21 mouse cellular contexts compared by ENCODE assay signal in the genomic region with DNA sequence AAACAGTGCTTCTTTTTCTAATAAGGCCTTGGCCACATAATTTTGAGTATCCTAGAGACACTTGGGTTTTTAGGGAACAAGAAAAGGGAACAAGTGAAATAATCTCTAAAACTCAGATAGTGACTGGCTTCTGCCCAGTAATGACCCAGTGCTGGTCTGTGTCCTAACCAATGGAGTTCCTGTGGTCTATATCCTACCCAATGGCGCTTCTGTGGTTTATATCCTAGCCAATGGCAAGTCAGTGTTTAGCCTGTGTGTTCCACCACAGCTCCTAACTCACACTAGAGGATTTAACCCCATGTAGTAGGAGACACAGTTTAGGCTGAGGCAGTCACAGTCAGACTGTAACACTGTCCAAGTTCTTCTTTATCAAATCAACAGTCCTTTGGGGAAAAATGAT.
"Had no signal": no experiment of that assay in that cellular context is flagged by ENCODE, and none has a peak within 500 bp of the region (broad histone marks: within the 10 kb centered on the region; RNA-seq: fewer than 3 reads in every experiment).

No protein-coding gene starts in this region.

- H3K4me2 ChIP-seq: limb, embryonic 15.5 days; liver, embryonic 11.5 days; lung, embryonic 14.5 days; midbrain, embryonic 12.5 days; neural tube, embryonic 12.5 days; neural tube, embryonic 15.5 days had no signal

- ATAC-seq: liver, postnatal 0 days had no signal

- H3K4me3 ChIP-seq: limb, embryonic 15.5 days; midbrain, embryonic 12.5 days; neural tube, embryonic 12.5 days; neural tube, embryonic 15.5 days had no signal

- H3K9ac ChIP-seq: limb, embryonic 15.5 days; liver, embryonic 14.5 days; liver, postnatal 0 days; lung, embryonic 14.5 days; midbrain, embryonic 12.5 days; neural tube, embryonic 12.5 days; neural tube, embryonic 15.5 days had no signal

- H3K36me3 ChIP-seq: limb, embryonic 15.5 days; midbrain, embryonic 12.5 days; neural tube, embryonic 12.5 days; neural tube, embryonic 15.5 days had no signal

- DNase-seq: kidney, adult 2 months; kidney, postnatal 25 days; left cerebral cortex, postnatal 4 days; liver, postnatal 0 days; lung, embryonic 14.5 days; lung, postnatal 10 days; lung, postnatal 36 days; right cerebral cortex, adult 18-20 months; right cerebral cortex, postnatal 14 days; right cerebral cortex, postnatal 4 days; thymus, adult 2 months; thymus, postnatal 14 days; thymus, postnatal 4 days had no signal

- H3K4me1 ChIP-seq: limb, embryonic 15.5 days; midbrain, embryonic 12.5 days; neural tube, embryonic 12.5 days; neural tube, embryonic 15.5 days had no signal

- H3K27ac ChIP-seq: kidney, postnatal 0 days; limb, embryonic 15.5 days; liver, embryonic 14.5 days; midbrain, embryonic 12.5 days; neural tube, embryonic 12.5 days; neural tube, embryonic 15.5 days; stomach, postnatal 0 days had no signal

- H3K27me3 ChIP-seq: limb, embryonic 15.5 days; midbrain, embryonic 12.5 days; neural tube, embryonic 12.5 days; neural tube, embryonic 15.5 days had no signal

- H3K9me3 ChIP-seq: limb, embryonic 15.5 days; midbrain, embryonic 12.5 days; neural tube, embryonic 12.5 days; neural tube, embryonic 15.5 days had no signal
